Mouse (Mus musculus) midbrain, postnatal 0 days (tissue): ENCODE measurements around the gene Mtor. TPM values are rescaled to one million over a fixed set of nuclear protein-coding genes. Genes with fewer than 3 reads are reported as not detected.

ENCODE experiments used
- ATAC-seq: fragments of 200-750 bp; cut with Nextera tagmentation; 2 replicates; pipeline ENCODE4 v1.8.0; 2017; ENCODE audit warnings: moderate number of reproducible peaks, mild to moderate bottlenecking, moderate TSS enrichment, moderate library complexity; ENCODE audit not compliant: low FRiP score
- DNase-seq: peaks from one replicate; pipeline ENCODE4 v3.0.0-alpha.2; 2015; ENCODE audit warnings: low spot score
- H3K27ac ChIP-seq: fragments of 300-500 bp; sonication (generic); 2 replicates; pipeline ENCODE4 v1.5.1; 2014; ENCODE audit warnings: low read depth, mild to moderate bottlenecking, low read length, mixed read lengths
- H3K27me3 ChIP-seq: fragments of 300-500 bp; sonication (generic); 2 replicates; pipeline ENCODE4 v1.6.1; 2014; ENCODE audit warnings: low read length, control low read depth, mixed read lengths; ENCODE audit not compliant: insufficient read depth
- H3K36me3 ChIP-seq: fragments of 300-500 bp; sonication (generic); 2 replicates; pipeline ENCODE4 v1.6.1; 2014; ENCODE audit warnings: low read length, control low read depth, mixed read lengths; ENCODE audit not compliant: insufficient read depth
- H3K4me1 ChIP-seq: fragments of 300-500 bp; sonication (generic); 2 replicates; pipeline ENCODE4 v1.6.1; 2014; ENCODE audit warnings: mild to moderate bottlenecking, control low read depth, antibody characterized with exemption, low read length, mixed read lengths; ENCODE audit not compliant: insufficient read depth
- H3K4me2 ChIP-seq: fragments of 300-500 bp; sonication (generic); 2 replicates; pipeline ENCODE4 v1.6.1; 2014; ENCODE audit warnings: low read depth, mild to moderate bottlenecking, low read length, mixed read lengths; ENCODE audit not compliant: poor library complexity, severe bottlenecking
- H3K4me3 ChIP-seq: fragments of 300-500 bp; sonication (generic); 2 replicates; pipeline ENCODE4 v1.5.1; 2014; ENCODE audit warnings: low read depth, mild to moderate bottlenecking, low read length, moderate library complexity
- H3K9ac ChIP-seq: fragments of 300-500 bp; sonication (generic); replicated peaks from 2 replicates; pipeline ENCODE4 v1.6.1; 2014; ENCODE audit warnings: mild to moderate bottlenecking, low read length, moderate library complexity, mixed read lengths; ENCODE audit not compliant: poor library complexity, severe bottlenecking
- H3K9me3 ChIP-seq: fragments of 300-500 bp; sonication (generic); 2 replicates; pipeline ENCODE4 v1.6.1; 2016; ENCODE audit warnings: low read length, control low read depth
- CTCF ChIP-seq: IDR thresholded peaks from 2 replicates; pipeline ENCODE4 v1.5.1; 2016; ENCODE audit warnings: antibody characterized with exemption, mild to moderate bottlenecking
- WGBS: fragments of 180-500 bp; shearing (Covaris S2); extraction: QIAGEN DNeasy Blood & Tissue Kit; methylation state at CpG from one replicate; pipeline ENCODE4 v1.1.7; 2014; 5-methylcytosine and 5-hydroxymethylcytosine counted together
- polyA plus RNA-seq: library from polyadenylated mRNA; unstranded; fragments of >200 nt; fragmentation: Nextera tagmentation; extraction: Ambion mirVana; gene quantifications from 2 replicates; pipeline ENCODE4 v1.2.1, GENCODE M21; 2015
- total RNA-seq: library from RNA; depleted of rRNA; stranded (reverse); fragments of >200 nt; gene quantifications from 2 replicates; pipeline ENCODE4 v1.2.3, GENCODE M21; 2014

The Mtor gene
- total and polyA plus RNA-seq, 2 experiments from 2014 or later, result 27.8 to 54.5 TPM

DNA sequence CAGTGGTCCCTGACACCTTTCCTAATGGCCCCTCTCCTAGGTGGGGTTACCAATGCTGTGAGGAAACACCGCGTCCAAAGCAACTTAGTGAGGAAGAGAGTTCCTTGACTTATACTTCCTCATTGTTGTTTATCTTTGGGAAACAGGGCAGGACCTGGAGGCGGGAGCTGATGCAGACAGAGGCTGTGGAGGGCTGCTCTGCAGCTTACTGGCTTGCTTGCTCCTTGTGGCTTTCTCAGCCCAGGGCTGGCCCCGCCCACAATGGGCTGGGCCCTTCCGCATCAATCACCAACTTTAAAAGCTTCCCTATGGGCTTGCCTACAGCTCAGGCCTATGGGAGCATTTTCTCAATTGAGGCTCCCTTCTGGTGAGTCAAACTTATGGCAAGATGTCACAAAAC is 14.6 kb upstream of the Mtor start:
- Histone ChIP-seq H3K4me2 (no peak overlapping the region), H3K27ac (no peak overlapping the region), H3K36me3 (0 out of 2 replicates have a peak, but pooled peaks cover 2% of the 10 kb centered on the region), H3K4me3 (no peak overlapping the region), H3K9me3 (no peaks in the 10 kb centered on the region), H3K27me3 (no peaks in the 10 kb centered on the region; the same call in 1 of the 2 replicates), H3K4me1 (no peaks in the 10 kb centered on the region), H3K9ac (no peak overlapping the region)
- no peak for TF ChIP-seq CTCF
- no peak for ATAC-seq
- no peak for DNase-seq
- WGBS, result 90% methylated on average over 5 of the region's 5 CpGs

DNA sequence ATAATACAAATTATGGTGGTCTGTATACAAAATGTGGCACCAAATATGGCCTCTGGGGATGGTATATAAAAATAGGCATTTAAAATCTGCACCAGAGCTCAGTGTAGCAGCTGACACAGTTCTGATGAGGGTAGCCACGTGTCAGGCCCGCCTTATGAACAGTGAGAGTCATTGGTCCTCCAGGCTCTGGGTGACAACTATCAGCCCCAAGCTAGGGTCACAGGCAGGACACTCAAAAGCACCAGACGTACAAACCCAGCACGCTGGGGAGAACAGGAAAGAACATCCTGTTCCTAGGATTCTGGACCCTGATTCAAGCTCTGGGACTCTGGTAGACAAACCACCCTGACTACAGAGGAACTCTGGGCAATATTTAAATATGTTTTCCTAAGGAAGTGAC is 13.9 kb upstream of the Mtor start:
- Histone ChIP-seq H3K9me3 (no peaks in the 10 kb centered on the region), H3K4me2 (no peak overlapping the region), H3K36me3 (0 out of 2 replicates have a peak, but pooled peaks cover 2% of the 10 kb centered on the region), H3K27me3 (no peaks in the 10 kb centered on the region; the same call in 1 of the 2 replicates), H3K27ac (no peak overlapping the region), H3K4me3 (no peak overlapping the region), H3K4me1 (no peaks in the 10 kb centered on the region), H3K9ac (no peak overlapping the region)
- ATAC-seq (no peak), DNase-seq (no peak)
- 82% methylated on average over 4 of the region's 4 CpGs for WGBS
- no peak for TF ChIP-seq CTCF

DNA sequence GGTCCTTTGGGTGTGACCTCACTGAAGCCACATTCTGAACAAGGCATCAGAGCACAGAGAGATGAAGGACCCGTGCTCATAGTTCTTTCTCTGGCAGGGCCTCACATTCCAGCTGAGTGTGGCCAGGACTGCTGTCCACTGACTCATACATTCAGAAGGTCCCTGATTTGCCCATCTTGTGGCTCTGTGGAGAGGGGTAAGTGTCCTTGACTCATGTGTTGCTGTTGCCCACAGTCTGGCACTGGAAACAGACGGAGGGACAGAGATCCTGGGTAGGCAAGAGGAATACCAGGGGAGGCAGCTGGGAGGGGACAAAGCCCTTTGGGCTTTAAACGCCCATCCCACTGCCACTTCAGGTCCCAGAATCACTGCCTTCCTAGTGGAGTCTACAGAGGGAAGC is 13.3 kb upstream of the Mtor start:
- no peaks in the 10 kb centered on the region for H3K9me3 ChIP-seq
- TF ChIP-seq CTCF, result no peak
- ATAC-seq, result no peak
- H3K27ac ChIP-seq, result peak overlapping the region; percentile 44; the same call in 1 of the 2 replicates
- no peak overlapping the region for H3K9ac ChIP-seq
- DNase-seq, result no peak
- H3K4me3 ChIP-seq, result no peak overlapping the region
- no peak overlapping the region for H3K4me2 ChIP-seq
- H3K4me1 ChIP-seq, result no peaks in the 10 kb centered on the region
- no peaks in the 10 kb centered on the region; the same call in 1 of the 2 replicates for H3K27me3 ChIP-seq
- 83% methylated on average over 3 of the region's 3 CpGs for WGBS
- H3K36me3 ChIP-seq, result 0 out of 2 replicates have a peak, but pooled peaks cover 2% of the 10 kb centered on the region

DNA sequence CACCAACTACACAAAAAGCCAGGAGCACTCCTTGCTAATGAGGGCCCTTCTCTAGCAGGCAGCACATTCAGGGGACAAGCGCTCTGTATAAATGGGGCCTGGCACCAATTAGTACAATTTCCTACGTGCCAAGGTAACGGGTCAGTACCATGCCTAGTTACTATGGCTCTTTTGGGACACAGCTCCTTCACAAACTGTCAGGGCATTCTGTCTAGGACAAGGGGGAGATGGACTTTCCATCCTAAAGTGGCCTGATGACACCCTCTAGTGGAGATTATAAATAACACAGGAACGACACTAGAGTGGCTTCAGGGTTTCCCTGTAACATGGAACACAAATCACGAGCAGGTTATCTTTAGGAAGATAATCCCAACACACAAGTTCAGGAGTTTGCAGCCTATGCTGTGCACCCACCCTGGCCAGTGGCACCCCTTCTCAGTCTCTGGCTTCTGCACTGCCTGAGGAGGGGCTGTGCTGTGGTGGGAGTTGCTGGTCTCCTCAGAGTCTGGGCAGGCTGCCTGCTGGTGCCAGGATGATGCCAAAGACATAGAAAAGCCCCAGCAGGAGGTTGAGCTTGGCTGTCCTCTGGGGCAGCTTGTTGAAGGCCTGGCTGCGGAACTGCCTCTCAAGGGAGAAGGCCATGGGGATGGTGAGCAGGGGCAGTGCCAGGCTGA is 12.6 kb upstream of the Mtor start:
- WGBS, result 41% methylated on average over 6 of the region's 6 CpGs
- Histone ChIP-seq H3K9me3 (no peaks in the 10 kb centered on the region), H3K4me2 (no peak overlapping the region), H3K4me1 (no peaks in the 10 kb centered on the region), H3K27ac (peak overlapping the region; percentile 44; the same call in 1 of the 2 replicates), H3K9ac (no peak overlapping the region), H3K4me3 (no peak overlapping the region), H3K36me3 (0 out of 2 replicates have a peak, but pooled peaks cover 2% of the 10 kb centered on the region), H3K27me3 (no peaks in the 10 kb centered on the region; the same call in 1 of the 2 replicates)
- TF ChIP-seq CTCF, result peak; percentile 88
- ATAC-seq (peak; percentile 78), DNase-seq (peak; percentile 82)

DNA sequence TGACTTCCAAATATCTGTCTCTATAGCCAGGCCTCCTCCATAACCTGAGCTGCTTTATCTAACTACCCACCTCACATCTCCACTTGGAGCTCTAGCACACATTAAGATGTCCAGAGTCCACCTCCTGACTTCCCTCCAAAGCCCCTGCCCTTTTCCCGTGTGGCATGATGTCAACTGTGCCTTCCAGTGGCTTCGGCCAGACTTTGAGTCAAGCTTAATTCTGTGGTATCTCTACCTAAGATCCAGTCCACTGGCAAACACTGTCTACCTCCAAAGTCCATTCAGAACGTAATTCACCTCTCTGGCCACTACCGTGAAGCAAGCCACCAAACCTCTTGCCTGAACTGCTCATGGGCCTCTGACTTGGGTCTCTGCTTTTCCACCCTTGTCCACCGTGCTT is 6.5 kb upstream of the Mtor start:
- Histone ChIP-seq H3K9ac (no peak overlapping the region), H3K4me1 (peaks cover 9% of the 10 kb centered on the region; the same call in 1 of the 2 replicates), H3K4me3 (no peak overlapping the region), H3K36me3 (no peaks in the 10 kb centered on the region), H3K27ac (no peak overlapping the region), H3K27me3 (no peaks in the 10 kb centered on the region), H3K4me2 (no peak overlapping the region), H3K9me3 (no peaks in the 10 kb centered on the region)
- 91% methylated on average over 5 of the region's 5 CpGs for WGBS
- DNase-seq, result no peak
- TF ChIP-seq CTCF, result no peak
- no peak for ATAC-seq

DNA sequence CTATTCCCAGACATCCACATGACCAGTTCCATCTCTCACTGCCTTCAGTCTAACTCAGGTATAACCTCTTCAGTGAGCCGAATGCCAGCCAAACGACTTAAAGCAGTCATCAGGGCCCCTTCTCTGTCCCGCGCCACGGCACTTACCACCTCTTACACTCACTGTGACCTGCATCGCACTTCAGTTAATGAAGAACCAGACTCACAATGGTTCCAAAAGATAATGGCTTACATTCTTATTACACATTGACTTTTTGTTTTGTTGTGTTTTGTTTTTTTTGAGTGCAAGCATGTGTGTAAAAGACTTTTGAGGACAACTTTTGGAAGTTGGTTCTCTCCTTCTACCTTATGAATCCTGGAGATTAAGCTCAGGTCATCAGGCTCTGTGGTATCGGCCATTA is 5.8 kb upstream of the Mtor start:
- WGBS, result 96% methylated on average over 7 of the region's 7 CpGs

More for the DNA sequence above, 5.8 kb upstream of the Mtor start:
- DNase-seq, result no peak
- peaks cover 9% of the 10 kb centered on the region; the same call in 1 of the 2 replicates for H3K4me1 ChIP-seq
- no peak overlapping the region for H3K9ac ChIP-seq
- H3K27me3 ChIP-seq, result no peaks in the 10 kb centered on the region
- TF ChIP-seq CTCF, result no peak
- no peak for ATAC-seq
- no peak overlapping the region for H3K27ac ChIP-seq
- H3K9me3 ChIP-seq, result no peaks in the 10 kb centered on the region
- H3K4me2 ChIP-seq, result no peak overlapping the region
- no peaks in the 10 kb centered on the region for H3K36me3 ChIP-seq
- no peak overlapping the region for H3K4me3 ChIP-seq
